Mouse (Mus musculus) right cerebral cortex, postnatal 10 days (tissue): ENCODE measurements around the gene Trpm8.

ENCODE experiments used
- DNase-seq, 2 experiments: peaks; one replicate each; pipeline ENCODE4 v3.0.0; 2021; ENCODE audit warnings: low spot score in 2 of 2

Trpm8 gene

DNA sequence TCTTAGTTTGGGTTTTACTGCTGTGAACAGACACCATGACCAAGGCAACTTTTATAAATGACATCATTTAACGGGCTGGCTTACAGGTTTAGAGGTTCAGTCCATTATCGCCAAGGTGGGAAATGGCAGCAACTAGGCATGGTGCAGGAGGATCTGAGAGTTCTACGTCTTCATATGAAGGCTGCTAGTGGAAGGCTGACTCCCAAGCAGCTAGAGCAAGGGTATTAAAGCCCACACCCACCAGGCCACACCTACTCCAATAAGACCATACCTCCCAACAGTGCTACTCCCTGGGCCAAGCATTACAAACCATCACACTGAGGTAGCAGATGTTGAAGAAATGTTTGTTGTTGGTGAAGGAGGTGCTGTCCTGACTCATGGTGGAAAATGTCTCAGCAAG, 78.2 kb downstream of the Trpm8 start:
- no peak for DNase-seq

- DNase-seq, result no peak
Observed at GRCm38 (mm10) chr1:88356616-88357015, 79.2 kb downstream of the Trpm8 start.

DNA sequence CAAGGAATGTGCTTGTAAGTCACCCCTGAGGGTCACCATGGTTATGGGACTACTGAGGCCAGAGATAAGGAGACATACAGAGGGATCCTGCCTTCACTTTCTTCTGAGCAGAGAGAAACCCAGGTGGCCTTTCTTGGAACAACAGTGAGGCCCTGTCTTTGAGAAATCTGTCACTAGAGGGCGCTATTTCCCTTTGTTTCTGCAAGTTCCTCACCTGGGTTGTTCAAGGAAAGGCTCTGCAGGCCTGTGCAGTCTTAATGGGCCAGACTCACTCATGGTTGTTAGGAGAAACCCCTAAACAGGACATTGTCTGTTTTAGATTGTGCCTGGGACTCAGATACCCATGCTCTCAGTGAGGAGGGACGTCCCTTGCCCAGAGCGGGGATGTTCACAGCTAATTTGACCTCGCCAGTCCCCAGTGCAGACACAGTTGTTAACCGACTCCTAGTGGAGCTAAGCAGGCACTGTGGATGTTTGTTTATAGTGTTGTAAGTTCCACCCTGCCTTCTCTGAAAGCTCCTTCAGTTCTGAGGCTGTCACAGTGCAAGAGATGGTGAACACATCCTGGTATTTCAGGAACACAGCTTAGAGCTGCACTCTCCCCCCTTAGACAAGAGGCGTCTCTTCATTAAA, 80.1 kb downstream of the Trpm8 start:
- DNase-seq, result peak; percentile 84 to 86

- DNase-seq, result no peak
Observed at GRCm38 (mm10) chr1:88358102-88358654, 80.7 kb downstream of the Trpm8 start.

GRCm38 (mm10) chr1:88361085-88361484, 83.6 kb downstream of the Trpm8 start:
- DNase-seq, result no peak

- no peak for DNase-seq
Observed at GRCm38 (mm10) chr1:88366881-88367644, 89.6 kb downstream of the Trpm8 start.

DNA sequence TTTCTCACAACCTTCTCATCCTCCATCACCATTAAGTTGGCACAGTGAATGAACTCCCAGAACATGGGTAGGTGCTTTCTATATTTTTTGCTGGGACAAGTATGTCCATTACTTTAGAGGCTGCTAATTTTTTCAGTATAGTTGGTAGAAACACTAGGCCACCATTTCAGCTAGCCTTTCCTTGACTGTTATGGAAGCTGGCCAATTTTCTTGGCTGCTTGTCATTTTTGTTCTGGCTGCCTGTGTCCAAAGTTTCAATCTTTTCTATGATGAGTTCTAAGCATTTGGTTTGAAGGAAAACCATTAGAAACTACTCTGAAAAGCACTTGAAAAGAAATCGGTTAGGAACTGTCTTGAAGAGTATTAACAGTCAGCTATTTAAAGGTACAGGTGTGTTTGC, 101.0 kb downstream of the Trpm8 start:
- no peak for DNase-seq

GRCm38 (mm10) chr1:88391632-88392031, 114.2 kb downstream of the Trpm8 start:
- no peak for DNase-seq

GRCm38 (mm10) chr1:88393321-88393720, 115.9 kb downstream of the Trpm8 start:
- DNase-seq, result no peak

- no peak for DNase-seq
Observed at GRCm38 (mm10) chr1:88403378-88403777, 125.9 kb downstream of the Trpm8 start.

GRCm38 (mm10) chr1:88406078-88406806, 128.8 kb downstream of the Trpm8 start:
- no peak for DNase-seq

- no peak for DNase-seq
Observed at GRCm38 (mm10) chr1:88406807-88407198, 129.3 kb downstream of the Trpm8 start, which contains the start of gene Spp2. Gene Spp2, plus strand, starts transcription at chr1:88406961.

DNA sequence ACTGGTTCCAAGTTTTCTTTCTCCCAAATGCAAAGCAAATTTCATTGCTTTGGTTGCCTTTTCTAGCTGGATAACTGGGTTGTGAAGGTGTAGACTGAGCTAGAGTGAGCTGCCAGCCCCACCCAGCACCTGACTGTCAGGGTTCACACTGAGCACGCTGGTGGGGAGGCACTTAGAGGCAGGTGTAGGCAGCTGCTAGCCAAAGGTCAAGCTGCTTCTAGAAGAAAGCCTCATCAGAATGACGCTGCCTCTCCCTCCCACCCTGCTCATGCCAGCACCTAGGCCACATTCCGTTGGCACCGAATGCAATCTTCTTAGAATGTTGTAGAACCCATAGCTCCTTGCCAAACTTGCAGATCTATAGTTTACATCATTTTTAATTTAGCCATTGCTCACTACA, 130.9 kb downstream of the Trpm8 start:
- no peak for DNase-seq

- no peak for DNase-seq
Observed at GRCm38 (mm10) chr1:88412013-88412412, 134.6 kb downstream of the Trpm8 start.

DNA sequence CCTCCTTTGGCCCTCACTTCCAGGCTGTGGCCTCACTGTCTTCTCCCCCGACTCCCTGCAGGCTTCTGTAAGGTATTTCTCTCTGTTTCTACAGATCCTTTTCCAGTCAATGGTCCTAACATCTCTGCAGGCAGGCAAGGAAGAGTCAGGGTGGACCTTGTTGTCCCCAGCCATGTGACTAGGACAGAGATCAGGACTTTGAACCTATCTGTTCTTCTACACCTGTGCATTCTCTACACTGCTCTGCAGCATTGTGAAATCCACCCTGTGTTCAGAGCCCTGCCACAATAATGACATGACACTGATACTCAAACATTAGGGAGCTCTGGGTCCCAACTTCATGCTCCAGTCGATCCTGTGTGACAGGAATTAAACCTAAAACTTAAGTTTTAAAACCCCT, 141.5 kb downstream of the Trpm8 start:
- no peak for DNase-seq

DNA sequence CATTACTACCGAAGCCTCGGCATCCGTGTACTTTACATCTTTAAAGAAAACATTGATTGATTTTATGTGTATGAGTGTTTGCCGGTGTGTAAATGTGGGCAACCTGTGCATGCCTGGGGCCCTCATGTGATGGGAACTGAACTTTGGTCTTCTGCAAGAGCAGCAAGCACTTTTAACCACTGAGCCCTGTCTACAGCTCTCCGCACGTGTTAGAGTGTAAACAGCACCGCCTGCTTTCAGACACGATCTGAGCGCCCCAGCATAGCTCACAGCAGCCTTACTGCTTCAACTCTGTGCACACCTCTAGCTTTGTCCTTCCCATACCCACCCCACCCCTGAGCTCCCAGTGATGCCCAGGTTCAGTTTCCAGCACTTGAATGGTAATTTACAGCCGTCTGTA, 144.6 kb downstream of the Trpm8 start:
- DNase-seq, result no peak

GRCm38 (mm10) chr1:88422846-88423395, 145.5 kb downstream of the Trpm8 start:
- no peak for DNase-seq

DNA sequence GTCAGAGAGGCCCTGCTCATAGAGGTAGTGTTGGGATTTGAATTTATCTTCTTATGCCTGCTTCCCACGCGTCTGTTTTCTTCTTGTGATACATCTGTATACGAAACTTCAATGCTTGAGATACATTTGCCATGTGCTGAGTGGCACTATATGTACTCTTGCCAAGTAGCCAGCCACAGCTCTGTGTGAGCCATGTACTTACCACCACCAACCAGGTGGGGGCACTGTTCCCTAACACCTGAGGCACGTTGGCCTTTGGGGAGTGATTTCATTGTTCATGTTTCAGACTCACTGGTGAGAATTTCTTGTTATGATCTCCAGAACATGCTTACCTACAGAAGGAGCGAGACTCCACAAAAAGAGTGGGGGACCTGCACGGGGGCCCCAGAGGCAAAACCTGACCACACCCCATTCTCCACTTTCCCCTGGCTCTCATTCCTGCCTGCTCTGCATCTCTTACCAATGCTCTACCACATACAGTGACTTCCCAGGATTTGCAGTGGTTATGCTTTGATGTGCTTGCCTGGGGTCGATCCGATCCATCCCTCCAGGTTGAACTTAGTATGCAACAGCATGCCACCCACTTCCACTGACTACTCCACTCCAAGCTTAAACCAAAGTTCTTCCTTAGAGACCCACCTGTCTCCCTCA, 147.3 kb downstream of the Trpm8 start:
- DNase-seq, result peak; percentile 77 to 89

GRCm38 (mm10) chr1:88427987-88428741, 150.7 kb downstream of the Trpm8 start:
- no peak for DNase-seq

DNA sequence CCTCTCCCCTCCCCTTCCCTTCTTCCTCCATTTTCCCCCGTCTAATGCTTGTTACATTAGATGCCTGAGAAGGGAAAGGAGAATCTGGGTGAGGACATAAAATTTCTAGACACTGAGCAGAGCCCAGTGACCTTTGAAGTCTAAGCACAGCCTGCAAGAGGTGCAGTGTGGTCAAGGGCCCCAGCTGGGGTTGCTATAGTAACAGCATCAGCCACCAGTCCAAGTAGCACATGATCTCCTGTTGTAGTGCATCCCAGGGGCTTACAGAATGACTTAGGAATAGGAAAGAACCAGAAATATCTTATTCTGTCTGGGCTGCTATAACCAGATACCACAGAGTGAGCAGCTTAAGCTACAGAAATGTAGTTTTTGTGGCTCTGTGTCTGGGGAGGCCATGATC, 152.0 kb downstream of the Trpm8 start:
- no peak for DNase-seq

DNA sequence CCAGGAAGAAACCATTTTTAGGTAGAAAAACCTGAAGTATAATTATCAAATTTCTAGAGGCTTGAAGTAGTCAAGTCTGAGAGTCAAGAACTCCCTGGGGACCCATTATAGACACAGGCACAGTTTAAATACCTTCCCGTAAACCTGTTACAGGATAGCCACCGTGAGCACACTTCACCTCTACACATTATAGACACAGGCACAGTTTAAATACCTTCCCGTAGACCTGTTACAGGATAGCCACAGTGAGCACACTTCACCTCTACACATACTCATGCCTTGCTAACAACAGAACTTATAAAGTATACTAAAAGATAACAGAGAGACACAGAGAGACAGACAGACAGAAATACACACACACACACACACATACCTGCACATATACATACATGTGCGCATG, 153.8 kb downstream of the Trpm8 start:
- no peak for DNase-seq
